Mouse (Mus musculus) liver, embryonic 16.5 days (tissue): ENCODE data around the gene Prnd. TPM values are rescaled to one million over a fixed set of nuclear protein-coding genes. Genes with fewer than 3 reads are reported as not detected.

Experiments
- ATAC-seq: fragments of 200-750 bp; cut with Nextera tagmentation; 2 replicates; pipeline ENCODE4 v1.8.0; 2017; ENCODE audit warnings: low read depth, mild to moderate bottlenecking, moderate number of reproducible peaks, moderate library complexity
- H3K27ac ChIP-seq: fragments of 300-500 bp; sonication (generic); 2 replicates; pipeline ENCODE4 v1.5.1; 2014; ENCODE audit warnings: mild to moderate bottlenecking, low read length
- H3K27me3 ChIP-seq: fragments of 300-500 bp; sonication (generic); 2 replicates; pipeline ENCODE4 v1.6.1; 2014; ENCODE audit warnings: low read depth, low read length, mixed read lengths; ENCODE audit not compliant: control insufficient read depth, insufficient read depth
- H3K36me3 ChIP-seq: fragments of 300-500 bp; sonication (generic); 2 replicates; pipeline ENCODE4 v1.6.1; 2014; ENCODE audit warnings: mild to moderate bottlenecking; ENCODE audit not compliant: control insufficient read depth, insufficient read depth
- H3K4me1 ChIP-seq: fragments of 300-500 bp; sonication (generic); 2 replicates; pipeline ENCODE4 v1.6.1; 2014; ENCODE audit warnings: low read depth, low read length, mixed read lengths; ENCODE audit not compliant: control insufficient read depth
- H3K4me2 ChIP-seq: fragments of 300-500 bp; sonication (generic); 2 replicates; pipeline ENCODE4 v1.6.1; 2014; ENCODE audit warnings: low read depth, low read length, mixed read lengths
- H3K4me3 ChIP-seq: fragments of 300-500 bp; sonication (generic); 2 replicates; pipeline ENCODE4 v1.5.1; 2014; ENCODE audit warnings: low read depth, mild to moderate bottlenecking, low read length
- H3K9ac ChIP-seq: fragments of 300-500 bp; sonication (generic); 2 replicates; pipeline ENCODE4 v1.6.1; 2014; ENCODE audit warnings: low read depth, low read length
- H3K9me3 ChIP-seq: fragments of 300-500 bp; sonication (generic); replicated peaks from 2 replicates; pipeline ENCODE4 v1.6.1; 2016; ENCODE audit warnings: low read length; ENCODE audit not compliant: control insufficient read depth
- WGBS: fragments of 180-500 bp; shearing (Covaris S2); extraction: QIAGEN DNeasy Blood & Tissue Kit; methylation state at CpG from one replicate; pipeline ENCODE4 v1.1.7; 2014; ENCODE audit not compliant: insufficient replicate concordance; 5-methylcytosine and 5-hydroxymethylcytosine counted together
- polyA plus RNA-seq: library from polyadenylated mRNA; unstranded; fragments of >200 nt; fragmentation: Nextera tagmentation; extraction: Ambion mirVana; gene quantifications from 2 replicates; pipeline ENCODE4 v1.2.1, GENCODE M21; 2015

The Prnd gene
- polyA plus RNA-seq, 1 experiment from 2014 or later: 0.54 TPM

DNA sequence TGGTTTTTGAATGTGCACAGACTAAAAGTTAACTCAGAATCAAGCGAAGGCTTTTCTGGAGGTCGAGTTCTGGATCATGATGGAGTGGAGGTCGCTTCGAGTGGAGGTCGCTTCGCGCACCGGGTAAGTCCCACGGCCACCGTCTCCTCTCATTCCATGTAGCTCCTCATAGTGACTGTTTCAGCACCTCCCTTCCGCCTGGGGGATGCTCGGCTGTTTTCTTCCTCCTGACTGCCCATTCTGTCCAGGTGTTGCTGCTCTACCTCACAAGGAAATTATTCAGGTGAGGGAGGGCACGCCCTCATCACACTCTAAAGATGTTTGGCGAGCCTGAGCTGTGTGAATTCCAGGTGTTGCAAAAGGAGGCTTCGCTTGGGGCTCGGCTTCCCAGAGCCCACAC, 4.3 kb upstream of the Prnd start:
- ATAC-seq: no peak
- H3K27me3 ChIP-seq: 0 out of 2 replicates have a peak, but pooled peaks cover 2% of the 10 kb centered on the region
- WGBS: 71% methylated on average over 16 of the region's 16 CpGs

DNA sequence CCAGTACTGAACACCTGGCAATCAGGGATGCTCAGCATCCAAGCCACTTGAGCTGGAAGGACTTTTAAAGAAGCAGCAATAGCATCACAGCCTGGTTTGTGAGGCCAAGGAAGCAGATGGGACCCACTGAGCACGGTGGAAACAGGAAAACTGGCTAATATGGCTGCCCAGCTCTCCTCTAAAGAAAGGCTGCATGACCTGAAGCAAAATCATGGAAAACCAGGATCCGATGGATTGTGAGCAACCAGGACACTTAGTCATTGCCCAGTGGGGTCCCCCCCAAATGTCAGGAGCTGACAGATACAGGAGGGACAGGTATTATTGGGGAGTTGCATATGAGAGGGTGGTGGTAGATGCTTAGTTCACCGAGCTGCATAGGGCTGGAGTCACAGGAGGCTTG, 2.5 kb upstream of the Prnd start:
- no peak for ATAC-seq
- no peaks in the 10 kb centered on the region for H3K36me3 ChIP-seq
- H3K4me2 ChIP-seq: no peak overlapping the region
- no peak overlapping the region for H3K27ac ChIP-seq
- 53% methylated on average over 3 of the region's 3 CpGs for WGBS
- H3K9me3 ChIP-seq: no peaks in the 10 kb centered on the region
- H3K4me3 ChIP-seq: no peak overlapping the region
- peaks cover 14% of the 10 kb centered on the region for H3K27me3 ChIP-seq
- no peak overlapping the region for H3K9ac ChIP-seq
- H3K4me1 ChIP-seq: no peaks in the 10 kb centered on the region

More for the DNA sequence above, 4.3 kb upstream of the Prnd start:
- Histone ChIP-seq H3K9ac (no peak overlapping the region), H3K4me1 (peaks cover under 1% of the 10 kb centered on the region; the same call in 1 of the 2 replicates), H3K4me2 (no peak overlapping the region), H3K36me3 (no peaks in the 10 kb centered on the region), H3K27ac (no peak overlapping the region), H3K4me3 (no peak overlapping the region), H3K9me3 (no peaks in the 10 kb centered on the region)

- H3K9ac ChIP-seq: no peak overlapping the region
- H3K4me3 ChIP-seq: no peak overlapping the region
- no peaks in the 10 kb centered on the region for H3K36me3 ChIP-seq
- ATAC-seq: no peak
- peaks cover 22% of the 10 kb centered on the region for H3K27me3 ChIP-seq
- H3K27ac ChIP-seq: no peak overlapping the region
- H3K4me1 ChIP-seq: no peaks in the 10 kb centered on the region
- 56% methylated on average over 11 of the region's 11 CpGs for WGBS
- H3K4me2 ChIP-seq: no peak overlapping the region
- no peaks in the 10 kb centered on the region for H3K9me3 ChIP-seq
Observed at GRCm38 (mm10) chr2:131948916-131949639, 1.6 kb upstream of the Prnd start.

DNA sequence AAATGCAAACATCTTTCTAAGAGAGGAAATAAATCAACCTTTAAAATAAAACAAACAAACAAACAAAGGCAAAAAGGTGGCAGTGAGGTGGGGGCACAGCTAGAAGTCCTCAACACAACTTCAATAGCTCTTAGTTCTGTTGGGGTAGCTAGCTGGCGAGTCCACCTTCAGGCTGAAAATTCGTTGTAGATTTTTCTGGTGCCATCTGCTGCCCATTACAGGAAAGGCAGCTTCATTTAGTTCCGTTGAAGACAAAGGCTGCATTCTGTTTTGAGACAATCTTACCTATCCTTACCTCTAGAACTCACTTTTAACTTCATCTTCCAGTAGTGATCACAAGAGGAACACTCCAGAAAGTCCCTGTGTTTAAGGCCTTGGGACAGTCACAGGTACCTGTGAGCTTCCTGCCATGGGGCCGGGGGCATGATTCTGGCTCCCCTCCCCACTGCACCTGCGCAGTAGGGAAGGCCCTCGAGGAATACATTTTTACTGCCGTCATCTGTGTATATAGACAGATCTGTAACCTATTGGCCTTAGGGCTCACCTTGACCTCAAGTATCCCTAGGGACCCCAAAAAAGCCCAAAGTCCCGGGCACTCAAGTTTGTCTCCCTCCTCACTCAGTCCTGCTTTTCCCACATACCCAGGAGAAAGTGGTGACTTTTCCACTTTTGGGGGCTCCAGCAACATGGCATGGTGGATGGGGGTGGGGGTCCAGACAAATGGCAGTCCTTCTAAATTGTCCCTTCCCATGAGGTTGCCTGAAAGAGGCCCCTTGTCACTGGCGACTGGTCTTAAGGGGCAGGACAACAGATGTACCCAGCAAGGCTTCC, 679 bp upstream of the Prnd start:
- H3K9ac ChIP-seq: no peak overlapping the region
- 41% methylated on average over 9 of the region's 9 CpGs for WGBS
- H3K9me3 ChIP-seq: no peaks in the 10 kb centered on the region
- peaks cover 2% of the 10 kb centered on the region; the same call in 1 of the 2 replicates for H3K4me1 ChIP-seq
- ATAC-seq: no peak
- H3K27ac ChIP-seq: no peak overlapping the region
- H3K36me3 ChIP-seq: no peaks in the 10 kb centered on the region
- no peak overlapping the region for H3K4me2 ChIP-seq
- no peak overlapping the region for H3K4me3 ChIP-seq
- peaks cover 22% of the 10 kb centered on the region for H3K27me3 ChIP-seq

GRCm38 (mm10) chr2:131952456-131952855, 1.8 kb downstream of the Prnd start:
- WGBS: 42% methylated on average over 2 of the region's 2 CpGs
- no peak overlapping the region for H3K4me2 ChIP-seq

DNA sequence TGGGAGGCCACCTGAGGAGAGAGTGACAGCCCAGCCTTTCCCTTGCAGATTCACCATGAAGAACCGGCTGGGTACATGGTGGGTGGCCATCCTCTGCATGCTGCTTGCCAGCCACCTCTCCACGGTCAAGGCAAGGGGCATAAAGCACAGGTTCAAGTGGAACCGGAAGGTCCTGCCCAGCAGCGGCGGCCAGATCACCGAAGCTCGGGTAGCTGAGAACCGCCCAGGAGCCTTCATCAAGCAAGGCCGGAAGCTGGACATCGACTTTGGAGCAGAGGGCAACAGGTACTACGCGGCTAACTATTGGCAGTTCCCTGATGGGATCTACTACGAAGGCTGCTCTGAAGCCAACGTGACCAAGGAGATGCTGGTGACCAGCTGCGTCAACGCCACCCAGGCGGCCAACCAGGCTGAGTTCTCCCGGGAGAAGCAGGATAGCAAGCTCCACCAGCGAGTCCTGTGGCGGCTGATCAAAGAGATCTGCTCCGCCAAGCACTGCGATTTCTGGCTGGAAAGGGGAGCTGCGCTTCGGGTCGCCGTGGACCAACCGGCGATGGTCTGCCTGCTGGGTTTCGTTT, 2.4 kb downstream of the Prnd start:
- Histone ChIP-seq H3K4me2 (no peak overlapping the region), H3K4me1 (peaks cover 4% of the 10 kb centered on the region; the same call in 1 of the 2 replicates), H3K4me3 (no peak overlapping the region), H3K9me3 (no peaks in the 10 kb centered on the region), H3K9ac (no peak overlapping the region), H3K27ac (no peak overlapping the region), H3K36me3 (no peaks in the 10 kb centered on the region), H3K27me3 (peaks cover 22% of the 10 kb centered on the region)
- 15% methylated on average over 29 of the region's 29 CpGs for WGBS
- no peak for ATAC-seq

More at GRCm38 (mm10) chr2:131952456-131952855, 1.8 kb downstream of the Prnd start:
- Histone ChIP-seq H3K36me3 (no peaks in the 10 kb centered on the region), H3K27me3 (peaks cover 22% of the 10 kb centered on the region), H3K9me3 (no peaks in the 10 kb centered on the region), H3K27ac (no peak overlapping the region), H3K4me1 (peaks cover 4% of the 10 kb centered on the region; the same call in 1 of the 2 replicates), H3K9ac (no peak overlapping the region), H3K4me3 (no peak overlapping the region)
- no peak for ATAC-seq

- 68% methylated on average over 4 of the region's 4 CpGs for WGBS
- Histone ChIP-seq H3K9me3 (no peaks in the 10 kb centered on the region), H3K4me1 (peaks cover 4% of the 10 kb centered on the region; the same call in 1 of the 2 replicates), H3K36me3 (no peaks in the 10 kb centered on the region), H3K27ac (no peak overlapping the region), H3K4me2 (no peak overlapping the region), H3K27me3 (peaks cover 22% of the 10 kb centered on the region), H3K9ac (no peak overlapping the region), H3K4me3 (no peak overlapping the region)
- ATAC-seq: no peak
Observed at GRCm38 (mm10) chr2:131953711-131954110, 3.0 kb downstream of the Prnd start.

DNA sequence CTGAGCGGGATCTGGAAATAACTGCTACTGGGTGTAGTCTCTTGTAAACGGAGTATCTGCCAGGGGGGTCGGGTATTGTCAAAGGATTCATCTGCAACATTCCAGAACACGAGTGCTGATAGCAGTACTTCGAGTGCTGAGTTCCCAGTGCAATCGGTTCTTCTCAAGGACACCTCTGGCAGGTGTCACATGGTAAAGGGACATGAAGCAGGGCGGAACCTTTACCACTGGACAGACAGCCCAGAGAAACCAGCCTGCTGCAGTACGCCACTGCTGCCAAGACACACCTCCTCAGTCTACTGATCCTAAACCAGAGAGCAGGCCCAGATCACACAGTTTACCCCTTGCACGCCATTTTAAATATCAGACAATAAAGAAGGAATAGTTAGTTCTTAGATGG, 4.2 kb downstream of the Prnd start:
- Histone ChIP-seq H3K9ac (no peak overlapping the region), H3K4me3 (peak overlapping the region; percentile 34), H3K36me3 (no peaks in the 10 kb centered on the region), H3K27me3 (peaks cover 19% of the 10 kb centered on the region), H3K4me2 (peak overlapping the region; percentile 58), H3K27ac (no peak overlapping the region), H3K4me1 (peaks cover 4% of the 10 kb centered on the region; the same call in 1 of the 2 replicates), H3K9me3 (no peaks in the 10 kb centered on the region)
- 50% methylated on average over 9 of the region's 9 CpGs for WGBS
- ATAC-seq: no peak
